Mouse (Mus musculus) cerebellum, adult 8-10 months (tissue): ENCODE measurements at regions not wholly inside any gene's neighbourhood (a gene's known extent, or its start where the extent isn't known, plus 50 kb on each side); places are given as distances from the start of the nearest gene placed in this dataset.

Source experiments
- DNase-seq: peaks from one replicate; pipeline ENCODE4 v3.0.0; 2022

- DNase-seq = peak; percentile 23
Observed at GRCm38 (mm10) chr13:91370441-91370840, 89.6 kb upstream of the Ssbp2 start.

GRCm38 (mm10) chr13:91370886-91371595 is 89.0 kb upstream of the Ssbp2 start:
- peak; percentile 75 for DNase-seq

- DNase-seq = no peak
Observed at GRCm38 (mm10) chr13:91371596-91371987, 88.5 kb upstream of the Ssbp2 start.

GRCm38 (mm10) chr13:91372130-91372875 is 87.8 kb upstream of the Ssbp2 start:
- peak; percentile 46 for DNase-seq

GRCm38 (mm10) chr13:91374141-91374540 is 85.9 kb upstream of the Ssbp2 start:
- DNase-seq = no peak

GRCm38 (mm10) chr13:91376556-91376955 is 83.5 kb upstream of the Ssbp2 start:
- no peak for DNase-seq

- DNase-seq = no peak
Observed at GRCm38 (mm10) chr13:91377428-91377827, 82.7 kb upstream of the Ssbp2 start.

GRCm38 (mm10) chr13:91377972-91378371 is 82.1 kb upstream of the Ssbp2 start:
- DNase-seq = no peak

GRCm38 (mm10) chr13:91385393-91385792 is 74.7 kb upstream of the Ssbp2 start:
- no peak for DNase-seq

GRCm38 (mm10) chr13:91387913-91388312 is 72.2 kb upstream of the Ssbp2 start:
- no peak for DNase-seq

- DNase-seq = no peak
Observed at GRCm38 (mm10) chr13:91403632-91404031, 56.5 kb upstream of the Ssbp2 start.

GRCm38 (mm10) chr13:91405027-91405426 is 55.1 kb upstream of the Ssbp2 start:
- no peak for DNase-seq

GRCm38 (mm10) chr13:91410116-91410515 is 50.0 kb upstream of the Ssbp2 start:
- DNase-seq = no peak
